Mouse (Mus musculus): Measurements from ENCODE around the gene Srp72. TPM values are rescaled to one million over a fixed set of nuclear protein-coding genes. Genes with fewer than 3 reads are reported as not detected.
"Not testable (repeated sequence)": the region's sequence is repeated elsewhere in the genome, so short reads cannot be mapped to it uniquely, and the experiment has no call there.

Gene Srp72
- polyA plus RNA-seq, 1 experiment = 47.1 TPM

DNA sequence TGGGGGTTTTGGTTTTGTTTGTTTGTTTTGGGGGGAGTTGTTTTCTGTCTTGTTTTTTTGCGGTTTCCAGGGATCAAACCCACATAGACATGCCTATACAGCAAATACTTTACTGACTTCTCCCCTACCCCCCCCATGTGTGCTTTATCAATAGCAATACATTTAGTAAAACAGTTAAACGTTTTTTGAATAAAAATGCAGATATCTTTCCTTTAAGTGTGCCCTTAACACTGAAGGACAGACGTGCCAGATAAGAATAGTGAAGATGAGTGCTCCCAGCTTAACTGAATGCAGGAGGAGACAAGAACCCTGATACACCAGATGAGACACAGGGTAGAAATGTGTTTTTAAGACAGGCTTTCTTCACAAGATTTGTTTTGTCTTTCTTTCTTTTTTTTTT is 36.6 kb downstream of the Srp72 start:
- no peaks in the 10 kb centered on the region for H3K79me2 ChIP-seq (ENCODE audit: control insufficient read depth, insufficient read depth)
- no peak overlapping the region for H3ac ChIP-seq (ENCODE audit: control insufficient read depth, insufficient read length, low read depth)
- no peak overlapping the region for H3K4me3 ChIP-seq (ENCODE audit: insufficient read depth, poor library complexity, severe bottlenecking)
- H3K79me3 ChIP-seq (ENCODE audit: low read depth) = no peaks in the 10 kb centered on the region
- H3K27me3 ChIP-seq (ENCODE audit: control insufficient read depth, insufficient read depth, insufficient read length) = no peaks in the 10 kb centered on the region
- no peaks in the 10 kb centered on the region for H3K36me3 ChIP-seq (ENCODE audit: control insufficient read depth, insufficient read depth)
- TF ChIP-seq MAX (IDR thresholded peaks at IDR 0.05) = no peak

GRCm38 (mm10) chr5:77013171-77013570 is 38.7 kb downstream of the Srp72 start:
- Histone ChIP-seq H3K79me2 (ENCODE audit: control insufficient read depth, insufficient read depth) (no peaks in the 10 kb centered on the region), H3K27me3 (ENCODE audit: control insufficient read depth, insufficient read depth, insufficient read length) (no peaks in the 10 kb centered on the region), H3K4me3 (ENCODE audit: insufficient read depth, poor library complexity, severe bottlenecking) (no peak overlapping the region), H3K79me3 (ENCODE audit: low read depth) (no peaks in the 10 kb centered on the region), H3K36me3 (ENCODE audit: control insufficient read depth, insufficient read depth) (no peaks in the 10 kb centered on the region), H3ac (ENCODE audit: control insufficient read depth, insufficient read length, low read depth) (no peak overlapping the region)
- TF ChIP-seq MYOD1 (IDR thresholded peaks at IDR 0.05; ENCODE audit: control insufficient read depth, insufficient read length, low read depth) (no peak), CTCF (IDR thresholded peaks at IDR 0.05; ENCODE audit: control insufficient read depth, insufficient read depth, insufficient read length) (no peak), USF1 (IDR thresholded peaks at IDR 0.05; ENCODE audit: low read depth) (no peak), MAX (IDR thresholded peaks at IDR 0.05) (no peak), MYOG (IDR thresholded peaks at IDR 0.05; ENCODE audit: control insufficient read depth, extremely low read depth, insufficient read length) (no peak), FOSL1 (IDR thresholded peaks at IDR 0.05; ENCODE audit: insufficient read depth, low read length, poor library complexity, severe bottlenecking) (no peak), CEBPB (IDR thresholded peaks at IDR 0.05; ENCODE audit: low read depth) (no peak)

- Histone ChIP-seq H3K79me2 (ENCODE audit: control insufficient read depth, insufficient read depth) (no peaks in the 10 kb centered on the region), H3K4me3 (ENCODE audit: insufficient read depth, poor library complexity, severe bottlenecking) (no peak within 1 kb of the TSS), H3K36me3 (ENCODE audit: control insufficient read depth, insufficient read depth) (no peaks in the 10 kb centered on the region), H3K27me3 (ENCODE audit: control insufficient read depth, insufficient read depth, insufficient read length) (no peaks in the 10 kb centered on the region), H3ac (ENCODE audit: control insufficient read depth, insufficient read length, low read depth) (no peak within 1 kb of the TSS), H3K79me3 (ENCODE audit: low read depth) (no peaks in the 10 kb centered on the region)
- no peak for TF ChIP-seq USF1 (IDR thresholded peaks at IDR 0.05; ENCODE audit: low read depth)
- TF ChIP-seq CTCF (IDR thresholded peaks at IDR 0.05; ENCODE audit: control insufficient read depth, insufficient read depth, insufficient read length) = no peak
- no peak for TF ChIP-seq CEBPB (IDR thresholded peaks at IDR 0.05; ENCODE audit: low read depth)
Measured at GRCm38 (mm10) chr5:77015544-77016482, 41.3 kb downstream of the Srp72 start, which contains the start of gene Thegl. Thegl (plus strand) TSS chr5:77016023.

GRCm38 (mm10) chr5:77028034-77028433 is 53.6 kb downstream of the Srp72 start:
- Histone ChIP-seq H3K79me2 (ENCODE audit: control insufficient read depth, insufficient read depth) (no peaks in the 10 kb centered on the region), H3K79me3 (ENCODE audit: low read depth) (no peaks in the 10 kb centered on the region), H3K4me3 (ENCODE audit: insufficient read depth, poor library complexity, severe bottlenecking) (no peak overlapping the region), H3K36me3 (ENCODE audit: control insufficient read depth, insufficient read depth) (no peaks in the 10 kb centered on the region), H3K27me3 (ENCODE audit: control insufficient read depth, insufficient read depth, insufficient read length) (no peaks in the 10 kb centered on the region), H3ac (ENCODE audit: control insufficient read depth, insufficient read length, low read depth) (no peak overlapping the region)
- TF ChIP-seq USF1 (IDR thresholded peaks at IDR 0.05; ENCODE audit: low read depth) = no peak
- TF ChIP-seq MAX (IDR thresholded peaks at IDR 0.05) = no peak
- no peak for TF ChIP-seq CEBPB (IDR thresholded peaks at IDR 0.05; ENCODE audit: low read depth)
- TF ChIP-seq MYOD1 (IDR thresholded peaks at IDR 0.05; ENCODE audit: control insufficient read depth, insufficient read length, low read depth) = no peak
- no peak for TF ChIP-seq CTCF (IDR thresholded peaks at IDR 0.05; ENCODE audit: control insufficient read depth, insufficient read depth, insufficient read length)
- no peak for TF ChIP-seq FOSL1 (IDR thresholded peaks at IDR 0.05; ENCODE audit: insufficient read depth, low read length, poor library complexity, severe bottlenecking)
- TF ChIP-seq MYOG (IDR thresholded peaks at IDR 0.05; ENCODE audit: control insufficient read depth, extremely low read depth, insufficient read length) = no peak

- TF ChIP-seq CTCF (IDR thresholded peaks at IDR 0.05; ENCODE audit: control insufficient read depth, insufficient read depth, insufficient read length) (peak; percentile 10), MYOG (IDR thresholded peaks at IDR 0.05; ENCODE audit: control insufficient read depth, extremely low read depth, insufficient read length) (no peak)
- Histone ChIP-seq H3ac (ENCODE audit: control insufficient read depth, insufficient read length, low read depth) (no peak overlapping the region), H3K4me3 (ENCODE audit: insufficient read depth, poor library complexity, severe bottlenecking) (no peak overlapping the region), H3K79me2 (ENCODE audit: control insufficient read depth, insufficient read depth) (no peaks in the 10 kb centered on the region), H3K27me3 (ENCODE audit: control insufficient read depth, insufficient read depth, insufficient read length) (no peaks in the 10 kb centered on the region), H3K79me3 (ENCODE audit: low read depth) (no peaks in the 10 kb centered on the region), H3K36me3 (ENCODE audit: control insufficient read depth, insufficient read depth) (no peaks in the 10 kb centered on the region)
Measured at GRCm38 (mm10) chr5:77029735-77030134, 55.3 kb downstream of the Srp72 start.

GRCm38 (mm10) chr5:77035101-77035500 is 60.6 kb downstream of the Srp72 start:
- not testable (repeated sequence) for H3K4me3 ChIP-seq (ENCODE audit: insufficient read depth, poor library complexity, severe bottlenecking); H3K79me2 ChIP-seq (ENCODE audit: control insufficient read depth, insufficient read depth); H3K79me3 ChIP-seq (ENCODE audit: low read depth); H3ac ChIP-seq (ENCODE audit: control insufficient read depth, insufficient read length, low read depth); H3K27me3 ChIP-seq (ENCODE audit: control insufficient read depth, insufficient read depth, insufficient read length); H3K36me3 ChIP-seq (ENCODE audit: control insufficient read depth, insufficient read depth)

Measured in C2C12 (cell line).